Mouse (Mus musculus) thymus, adult 2 months (tissue): ENCODE data around the gene Pimreg. TPM values are rescaled to one million over a fixed set of nuclear protein-coding genes. Genes with fewer than 3 reads are reported as not detected.

Experiments
- DNase-seq: peaks from one replicate; pipeline ENCODE4 v3.0.0; 2021
- H3K27ac ChIP-seq: fragments of 200-500 bp; 2 replicates; pipeline ENCODE4 v1.5.1; 2012; ENCODE audit warnings: low read length, control low read depth; ENCODE audit not compliant: control insufficient read depth, insufficient read depth
- H3K27me3 ChIP-seq: fragments of 200-500 bp; 2 replicates; pipeline ENCODE4 v1.6.1; 2012; ENCODE audit warnings: mild to moderate bottlenecking, low read length, moderate library complexity, mixed read lengths; ENCODE audit not compliant: control insufficient read depth, insufficient read depth
- H3K36me3 ChIP-seq: fragments of 200-500 bp; 2 replicates; pipeline ENCODE4 v1.6.1; 2012; ENCODE audit warnings: mild to moderate bottlenecking, low read length, moderate library complexity; ENCODE audit not compliant: control insufficient read depth, insufficient read depth
- H3K4me1 ChIP-seq: fragments of 200-500 bp; replicated peaks from 2 replicates; pipeline ENCODE4 v1.6.1; 2012; ENCODE audit warnings: low read length; ENCODE audit not compliant: control insufficient read depth, insufficient read depth
- H3K4me3 ChIP-seq: fragments of 200-500 bp; 2 replicates; pipeline ENCODE4 v1.5.1; 2012; ENCODE audit warnings: mild to moderate bottlenecking, low read length, control low read depth, moderate library complexity; ENCODE audit not compliant: control insufficient read depth, insufficient read depth
- CTCF ChIP-seq: fragments of 200-500 bp; IDR thresholded peaks from 2 replicates; pipeline ENCODE4 v1.5.1; 2012; ENCODE audit warnings: mild to moderate bottlenecking, control low read depth, low read length, moderate library complexity, borderline replicate concordance; ENCODE audit not compliant: control insufficient read depth, poor library complexity, insufficient read depth; ENCODE audit errors: extremely low read depth
- POLR2A ChIP-seq: fragments of 200-500 bp; IDR thresholded peaks from 2 replicates; pipeline ENCODE4 v1.6.1; 2012; ENCODE audit warnings: mild to moderate bottlenecking, low read length, control low read depth, moderate library complexity; ENCODE audit not compliant: control insufficient read depth, poor library complexity, insufficient read depth; ENCODE audit errors: extremely low read depth
- WGBS: fragments of 180-500 bp; shearing (Covaris S2); methylation state at CpG from one replicate; pipeline ENCODE4 v1.1.7; 2018; 5-methylcytosine and 5-hydroxymethylcytosine counted together
- polyA plus RNA-seq: library from polyadenylated mRNA; depleted of rRNA; stranded (reverse); fragments of >200 nt; gene quantifications from 2 replicates; pipeline ENCODE4 v1.2.3, GENCODE M21; 2012

Gene Pimreg
- polyA plus RNA-seq, 1 experiment, result 40.8 TPM

- Histone ChIP-seq H3K4me1 (no peaks in the 10 kb centered on the region), H3K27ac (no peak overlapping the region), H3K4me3 (no peak overlapping the region), H3K36me3 (no peaks in the 10 kb centered on the region), H3K27me3 (no peaks in the 10 kb centered on the region)
- TF ChIP-seq POLR2A (no peak), CTCF (no peak)
- 86% methylated on average over 13 of the region's 13 CpGs for WGBS
- DNase-seq, result no peak
Measured at GRCm38 (mm10) chr11:72061093-72061620, 19.3 kb downstream of the Pimreg start.

GRCm38 (mm10) chr11:72064414-72064813, 22.6 kb downstream of the Pimreg start:
- no peaks in the 10 kb centered on the region for H3K4me1 ChIP-seq
- no peak overlapping the region for H3K4me3 ChIP-seq
- TF ChIP-seq CTCF (no peak), POLR2A (no peak)
- H3K36me3 ChIP-seq, result no peaks in the 10 kb centered on the region
- no peak overlapping the region for H3K27ac ChIP-seq
- 83% methylated on average over 6 of the region's 6 CpGs for WGBS
- no peaks in the 10 kb centered on the region for H3K27me3 ChIP-seq
- DNase-seq, result no peak

DNA sequence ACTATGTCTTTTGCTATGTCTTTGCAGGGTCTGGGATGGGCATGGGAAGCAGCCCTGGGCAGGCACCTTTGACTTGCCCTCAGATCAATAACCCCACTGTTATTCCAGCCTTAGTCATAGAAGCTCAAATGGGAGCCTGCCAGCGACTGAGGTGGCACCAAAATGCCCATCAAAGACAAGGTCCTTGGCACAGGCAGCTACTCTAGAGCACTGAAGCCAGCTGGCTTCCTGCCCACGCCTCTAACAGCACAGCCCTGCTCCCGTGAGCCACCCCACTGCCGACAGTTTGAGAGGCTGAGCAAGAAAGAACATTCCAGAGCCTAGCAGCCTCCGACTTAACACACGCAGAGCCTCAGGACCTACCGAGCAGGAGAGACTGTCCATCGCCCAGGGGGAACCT, 23.3 kb downstream of the Pimreg start:
- no peak overlapping the region for H3K4me3 ChIP-seq
- no peaks in the 10 kb centered on the region for H3K27me3 ChIP-seq
- no peak for TF ChIP-seq CTCF
- TF ChIP-seq POLR2A, result no peak
- no peak for DNase-seq
- 80% methylated on average over 8 of the region's 8 CpGs for WGBS
- no peak overlapping the region for H3K27ac ChIP-seq
- no peaks in the 10 kb centered on the region for H3K4me1 ChIP-seq
- no peaks in the 10 kb centered on the region for H3K36me3 ChIP-seq

GRCm38 (mm10) chr11:72066330-72066729, 24.5 kb downstream of the Pimreg start:
- peak; percentile 29 for DNase-seq
- Histone ChIP-seq H3K4me3 (no peak overlapping the region), H3K27me3 (no peaks in the 10 kb centered on the region), H3K36me3 (no peaks in the 10 kb centered on the region), H3K4me1 (no peaks in the 10 kb centered on the region), H3K27ac (no peak overlapping the region)
- peak; percentile 39; the same call in 1 of the 2 replicates for TF ChIP-seq CTCF
- no peak for TF ChIP-seq POLR2A
- WGBS, result 42% methylated on average over 6 of the region's 6 CpGs

DNA sequence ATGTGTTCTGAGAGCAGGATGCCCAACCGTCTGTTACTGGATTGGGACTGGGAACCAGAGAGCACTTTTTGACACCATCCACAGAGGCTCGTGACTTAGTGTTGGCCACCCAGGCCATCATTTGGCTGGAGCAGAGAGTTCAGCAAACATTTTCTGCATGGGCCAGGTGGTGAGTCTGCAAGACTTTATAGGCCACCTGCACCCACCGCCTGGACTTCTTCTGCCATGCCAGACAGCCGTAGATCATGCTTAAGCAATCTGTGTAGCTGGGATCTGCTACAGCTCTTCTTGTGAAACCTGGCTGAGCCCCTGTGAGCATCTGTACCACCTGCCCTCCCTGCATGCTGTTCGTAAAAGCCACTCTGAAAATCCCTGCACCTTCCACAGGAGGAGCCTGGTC, 25.5 kb downstream of the Pimreg start:
- Histone ChIP-seq H3K27me3 (no peaks in the 10 kb centered on the region), H3K27ac (no peak overlapping the region), H3K36me3 (no peaks in the 10 kb centered on the region), H3K4me1 (no peaks in the 10 kb centered on the region), H3K4me3 (no peak overlapping the region)
- TF ChIP-seq CTCF, result no peak
- TF ChIP-seq POLR2A, result no peak
- DNase-seq, result no peak
- 93% methylated on average over 5 of the region's 5 CpGs for WGBS

GRCm38 (mm10) chr11:72068026-72068425, 26.2 kb downstream of the Pimreg start:
- no peak overlapping the region for H3K27ac ChIP-seq
- no peaks in the 10 kb centered on the region for H3K36me3 ChIP-seq
- H3K27me3 ChIP-seq, result no peaks in the 10 kb centered on the region
- H3K4me1 ChIP-seq, result no peaks in the 10 kb centered on the region
- TF ChIP-seq POLR2A, result no peak
- TF ChIP-seq CTCF, result no peak
- DNase-seq, result no peak
- WGBS, result 88% methylated on average over 7 of the region's 7 CpGs
- H3K4me3 ChIP-seq, result no peak overlapping the region

- Histone ChIP-seq H3K27ac (no peak overlapping the region), H3K4me1 (no peaks in the 10 kb centered on the region), H3K27me3 (no peaks in the 10 kb centered on the region), H3K4me3 (no peak overlapping the region), H3K36me3 (no peaks in the 10 kb centered on the region)
- TF ChIP-seq POLR2A (no peak), CTCF (no peak)
- DNase-seq, result no peak
- WGBS, result 89% methylated on average over 9 of the region's 9 CpGs
Measured at GRCm38 (mm10) chr11:72070733-72071132, 28.9 kb downstream of the Pimreg start.
